Mouse (Mus musculus) small intestine, adult 2 months (tissue): ENCODE measurements around the gene Ms4a7. TPM values are rescaled to one million over a fixed set of nuclear protein-coding genes. Genes with fewer than 3 reads are reported as not detected.
"Not testable (repeated sequence)": the region's sequence is repeated elsewhere in the genome, so short reads cannot be mapped to it uniquely, and the experiment has no call there.

Source experiments
- H3K27ac ChIP-seq: fragments of 200-500 bp; 2 replicates; pipeline ENCODE4 v1.5.1; 2012; ENCODE audit warnings: low read depth, low read length, control low read depth, inconsistent platforms; ENCODE audit not compliant: insufficient read depth
- H3K27me3 ChIP-seq: fragments of 200-500 bp; 2 replicates; pipeline ENCODE4 v1.6.1; 2012; ENCODE audit warnings: mild to moderate bottlenecking, moderate library complexity, low read length, inconsistent platforms; ENCODE audit not compliant: control insufficient read depth, insufficient read depth
- H3K36me3 ChIP-seq: fragments of 200-500 bp; 2 replicates; pipeline ENCODE4 v1.6.1; 2012; ENCODE audit warnings: mild to moderate bottlenecking, low read length, control low read depth, inconsistent platforms; ENCODE audit not compliant: control insufficient read depth, insufficient read depth
- H3K4me1 ChIP-seq: fragments of 200-500 bp; 2 replicates; pipeline ENCODE4 v1.6.1; 2012; ENCODE audit warnings: low read length, inconsistent platforms, mixed read lengths; ENCODE audit not compliant: control insufficient read depth, insufficient read depth, insufficient read length
- H3K4me3 ChIP-seq: fragments of 200-500 bp; 2 replicates; pipeline ENCODE4 v1.5.1; 2012; ENCODE audit warnings: low read depth, mild to moderate bottlenecking, control low read depth, inconsistent platforms, low read length, moderate library complexity
- CTCF ChIP-seq: fragments of 200-500 bp; IDR thresholded peaks from 2 replicates; pipeline ENCODE4 v1.5.1; 2012; ENCODE audit warnings: low read depth, mild to moderate bottlenecking, control low read depth, inconsistent platforms, low read length, moderate library complexity, mixed read lengths; ENCODE audit not compliant: insufficient replicate concordance, insufficient read length; ENCODE audit errors: extremely low read depth
- POLR2A ChIP-seq: fragments of 200-500 bp; IDR thresholded peaks from 2 replicates; pipeline ENCODE4 v1.6.1; 2012; ENCODE audit warnings: low read depth, mild to moderate bottlenecking, control low read depth, inconsistent platforms, low read length, moderate library complexity
- WGBS: fragments of 180-500 bp; shearing (Covaris S2); methylation state at CpG from one replicate; pipeline ENCODE4 v1.1.7; 2018; 5-methylcytosine and 5-hydroxymethylcytosine counted together
- polyA plus RNA-seq: library from polyadenylated mRNA; depleted of rRNA; stranded (reverse); fragments of >200 nt; gene quantifications from 2 replicates; pipeline ENCODE4 v1.2.3, GENCODE M21; 2012; rRNA removed

Gene Ms4a7
- polyA plus RNA-seq, 1 experiment, result 0.91 TPM

GRCm38 (mm10) chr19:11308888-11309287 lies 27.1 kb downstream of the Ms4a7 start:
- Histone ChIP-seq H3K4me3 (no peak overlapping the region), H3K36me3 (no peaks in the 10 kb centered on the region), H3K27me3 (no peaks in the 10 kb centered on the region), H3K4me1 (no peaks in the 10 kb centered on the region), H3K27ac (no peak overlapping the region)
- TF ChIP-seq CTCF (no peak), POLR2A (no peak)

- 60% methylated on average over 4 of the region's 4 CpGs for WGBS
- not testable (repeated sequence) for H3K27ac ChIP-seq, H3K4me3 ChIP-seq, H3K27me3 ChIP-seq, H3K4me1 ChIP-seq, H3K36me3 ChIP-seq
Measured at GRCm38 (mm10) chr19:11299529-11299928, 36.4 kb downstream of the Ms4a7 start.

GRCm38 (mm10) chr19:11298939-11299338 lies 37.0 kb downstream of the Ms4a7 start:
- TF ChIP-seq POLR2A, result no peak
- TF ChIP-seq CTCF, result no peak
- Histone ChIP-seq H3K36me3 (no peaks in the 10 kb centered on the region), H3K27ac (no peak overlapping the region), H3K4me1 (no peaks in the 10 kb centered on the region), H3K27me3 (no peaks in the 10 kb centered on the region), H3K4me3 (no peak overlapping the region)
- 85% methylated on average over 2 of the region's 2 CpGs for WGBS

- 28% methylated on average over 3 of the region's 3 CpGs for WGBS
- H3K4me3 ChIP-seq, H3K36me3 ChIP-seq: not testable (repeated sequence)
Measured at GRCm38 (mm10) chr19:11293616-11294015, 42.3 kb downstream of the Ms4a7 start.

GRCm38 (mm10) chr19:11292990-11293389 lies 43.0 kb downstream of the Ms4a7 start:
- Histone ChIP-seq H3K27me3 (no peaks in the 10 kb centered on the region), H3K4me1 (no peaks in the 10 kb centered on the region), H3K36me3 (no peaks in the 10 kb centered on the region), H3K4me3 (peak overlapping the region; percentile 61), H3K27ac (peak overlapping the region; percentile 80)
- WGBS, result 12% methylated on average over 12 of the region's 12 CpGs
- TF ChIP-seq POLR2A (no peak), CTCF (no peak)

More at GRCm38 (mm10) chr19:11293616-11294015, 42.3 kb downstream of the Ms4a7 start:
- not testable (repeated sequence) for H3K27me3 ChIP-seq, H3K4me1 ChIP-seq, H3K27ac ChIP-seq

GRCm38 (mm10) chr19:11283773-11284172 lies 52.2 kb downstream of the Ms4a7 start, which contains the start of gene Ms4a5:
TSS of gene Ms4a5 (minus strand) at chr19:11283873.
- Histone ChIP-seq H3K4me1 (no peaks in the 10 kb centered on the region), H3K4me3 (no peak within 1 kb of the TSS), H3K36me3 (no peaks in the 10 kb centered on the region), H3K27ac (no peak within 1 kb of the TSS), H3K27me3 (no peaks in the 10 kb centered on the region)
- TF ChIP-seq POLR2A (no peak), CTCF (no peak)
- 95% methylated on average over 2 of the region's 2 CpGs for WGBS

GRCm38 (mm10) chr19:11280223-11280622 lies 55.7 kb downstream of the Ms4a7 start:
- no peaks in the 10 kb centered on the region for H3K36me3 ChIP-seq
- no peaks in the 10 kb centered on the region for H3K27me3 ChIP-seq
- TF ChIP-seq POLR2A, result no peak
- TF ChIP-seq CTCF, result no peak
- 60% methylated on average over 3 of the region's 3 CpGs for WGBS
- H3K4me1 ChIP-seq, result no peaks in the 10 kb centered on the region
- H3K4me3 ChIP-seq, result no peak overlapping the region
- no peak overlapping the region for H3K27ac ChIP-seq

GRCm38 (mm10) chr19:11276431-11276830 lies 59.5 kb downstream of the Ms4a7 start:
- WGBS, result 39% methylated on average over 5 of the region's 5 CpGs
- TF ChIP-seq CTCF (no peak), POLR2A (no peak)
- H3K27me3 ChIP-seq, result no peaks in the 10 kb centered on the region
- no peak overlapping the region for H3K4me3 ChIP-seq
- peaks cover 7% of the 10 kb centered on the region; the same call in 1 of the 2 replicates for H3K4me1 ChIP-seq
- no peak overlapping the region for H3K27ac ChIP-seq
- H3K36me3 ChIP-seq, result no peaks in the 10 kb centered on the region

Other genes with a start within 250 kb of the Ms4a7 start
- gene 1700017D01Rik, start 205.3 kb downstream of the Ms4a7 start, polyA plus RNA-seq, result not detected in 2 replicates
- gene 1700025F22Rik, start 170.8 kb downstream of the Ms4a7 start, polyA plus RNA-seq, result not detected in 2 replicates
- gene Ms4a13, start 139.4 kb downstream of the Ms4a7 start, polyA plus RNA-seq, result not detected in 2 replicates
- 4.1 and 5.8 TPM in 2 replicates for gene Ms4a12, start 103.7 kb downstream of the Ms4a7 start, polyA plus RNA-seq
- 0.14 and 0.52 TPM in 2 replicates for gene Ms4a1, start 69.9 kb downstream of the Ms4a7 start, polyA plus RNA-seq
- gene Ms4a5, start 52.3 kb downstream of the Ms4a7 start, polyA plus RNA-seq, result not detected in 2 replicates
- gene Ms4a14, start 21.7 kb downstream of the Ms4a7 start, polyA plus RNA-seq, result 0.05 and 0.10 TPM in 2 replicates
- 0.35 and 0.41 TPM in 2 replicates for gene Ms4a4a, start 39.4 kb upstream of the Ms4a7 start, polyA plus RNA-seq
- 0.27 and 0.51 TPM in 2 replicates for gene Ms4a4c, start 68.6 kb upstream of the Ms4a7 start, polyA plus RNA-seq
- 0.60 and 0.63 TPM in 2 replicates for gene Ms4a4b, start 107.4 kb upstream of the Ms4a7 start, polyA plus RNA-seq
- 1.1 and 1.6 TPM in 2 replicates for gene Ms4a6c, start 133.2 kb upstream of the Ms4a7 start, polyA plus RNA-seq
- gene Gm8369, start 149.8 kb upstream of the Ms4a7 start, polyA plus RNA-seq, result 0.28 and 0.82 TPM in 2 replicates
- 1.2 and 1.3 TPM in 2 replicates for gene Ms4a6b, start 180.4 kb upstream of the Ms4a7 start, polyA plus RNA-seq
- 5.5 and 6.6 TPM in 2 replicates for gene Ms4a4d, start 200.7 kb upstream of the Ms4a7 start, polyA plus RNA-seq